Mouse (Mus musculus) frontal cortex, adult 2 months (tissue): ENCODE results near the gene Adprm. TPM values are rescaled to one million over a fixed set of nuclear protein-coding genes. Genes with fewer than 3 reads are reported as not detected.
"Not testable (repeated sequence)": the region's sequence is repeated elsewhere in the genome, so short reads cannot be mapped to it uniquely, and the experiment has no call there.

Source experiments
- DNase-seq, 2 experiments: peaks; one replicate each; pipeline ENCODE4 v3.0.0; 2022; ENCODE audit warnings: low spot score in 1 of 2; ENCODE audit errors: extremely low spot score in 1 of 2
- polyA plus RNA-seq: library from polyadenylated mRNA; depleted of rRNA; stranded (reverse); fragments of >200 nt; gene quantifications from 2 replicates; pipeline ENCODE4 v1.2.3, GENCODE M21; 2012

Adprm gene
- polyA plus RNA-seq, 1 experiment: 24.9 TPM

DNA sequence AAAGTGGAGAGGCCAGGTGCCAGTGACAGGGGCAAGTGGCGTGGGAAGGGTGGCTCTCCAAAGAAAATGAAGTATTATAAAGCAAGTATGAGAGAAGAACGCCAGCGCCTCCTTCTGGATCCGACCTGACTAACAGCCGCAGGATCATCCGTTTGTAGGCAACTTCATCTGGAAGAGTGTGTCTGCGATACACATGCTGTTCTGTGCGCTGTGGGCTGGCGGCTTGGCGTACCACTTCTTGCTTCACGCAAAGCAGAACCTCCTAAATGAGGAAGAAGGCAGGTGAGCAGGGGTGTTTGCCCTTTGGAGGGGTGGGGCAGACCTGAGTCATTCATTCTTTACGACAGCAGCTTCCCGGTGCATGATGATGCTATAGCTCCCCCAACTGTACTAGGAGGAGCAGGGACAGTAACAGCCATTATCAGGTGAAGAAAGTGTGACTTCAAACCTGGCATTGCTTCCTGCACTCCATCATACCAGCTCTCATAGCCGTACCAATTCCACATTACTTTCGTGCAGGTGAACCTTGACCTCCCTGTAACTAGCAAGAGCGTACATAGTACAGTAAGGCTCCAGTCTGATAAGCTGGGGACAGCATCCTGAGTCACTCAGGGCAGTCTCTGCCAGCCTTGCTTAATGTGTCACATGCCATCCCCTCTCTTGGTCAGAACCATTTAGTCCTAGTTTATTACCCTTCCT, 21.3 kb downstream of the Adprm start:
- no peak for DNase-seq

DNA sequence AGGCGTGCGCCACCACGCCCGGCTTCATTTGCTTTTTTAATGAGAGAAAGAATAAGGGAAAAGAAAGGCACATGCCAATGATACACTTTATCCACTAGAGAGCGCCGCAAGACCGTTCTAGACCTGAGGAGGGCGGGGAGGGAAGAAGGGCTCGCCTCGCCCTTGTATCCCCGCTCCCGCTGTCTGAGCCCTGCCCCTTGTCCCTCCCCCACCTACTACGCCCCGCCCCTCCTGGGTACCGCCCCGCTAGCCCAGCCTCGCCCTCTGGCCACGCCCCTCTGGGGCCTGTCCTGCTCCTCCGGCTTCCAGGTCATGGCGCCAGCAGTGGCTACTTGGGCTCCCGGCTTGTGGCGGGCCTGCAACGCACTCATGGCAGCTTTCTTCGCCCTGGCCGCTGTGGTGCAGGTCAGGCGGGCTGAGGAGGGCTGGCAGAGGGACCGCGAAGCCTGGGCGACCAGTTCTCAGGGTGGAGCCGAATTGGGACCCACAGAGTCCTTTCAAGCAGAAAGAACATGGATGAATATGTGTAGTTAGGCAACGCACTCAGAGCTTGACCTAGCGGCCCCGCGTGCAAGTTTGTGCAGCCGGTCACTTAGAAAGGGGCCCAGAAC, 27.4 kb downstream of the Adprm start, which contains the start of gene Tmem220:
Gene Tmem220 (plus strand): TSS at position 288 of the 611 bp plus-strand sequence.
- DNase-seq: peak; percentile 74 to 89

DNA sequence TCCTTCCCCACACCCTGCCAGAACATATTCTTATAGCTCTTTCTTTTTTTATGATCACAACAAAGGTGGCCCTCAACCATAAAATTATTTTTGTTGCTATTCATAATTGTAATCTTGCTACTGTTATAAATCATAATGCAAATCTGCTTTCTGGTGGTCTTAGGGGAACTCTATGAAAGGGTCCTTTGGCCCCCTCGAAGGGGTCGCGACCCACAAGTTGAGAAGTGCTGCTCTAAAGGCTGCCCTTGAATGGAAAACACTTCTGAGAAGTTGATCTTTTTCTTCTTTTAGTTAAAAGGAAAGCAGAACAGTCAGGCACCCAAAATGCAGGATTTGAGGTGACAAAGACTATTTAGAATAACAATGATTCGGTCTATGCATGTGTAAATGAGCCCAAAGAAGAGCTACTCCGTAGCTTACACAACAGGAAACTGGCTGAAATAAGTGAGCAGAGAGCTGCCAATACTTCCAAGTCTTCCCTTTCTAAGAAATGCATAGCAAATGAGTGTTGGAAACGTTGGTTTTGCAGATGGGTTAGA, 28.5 kb downstream of the Adprm start:
- DNase-seq: no peak

DNA sequence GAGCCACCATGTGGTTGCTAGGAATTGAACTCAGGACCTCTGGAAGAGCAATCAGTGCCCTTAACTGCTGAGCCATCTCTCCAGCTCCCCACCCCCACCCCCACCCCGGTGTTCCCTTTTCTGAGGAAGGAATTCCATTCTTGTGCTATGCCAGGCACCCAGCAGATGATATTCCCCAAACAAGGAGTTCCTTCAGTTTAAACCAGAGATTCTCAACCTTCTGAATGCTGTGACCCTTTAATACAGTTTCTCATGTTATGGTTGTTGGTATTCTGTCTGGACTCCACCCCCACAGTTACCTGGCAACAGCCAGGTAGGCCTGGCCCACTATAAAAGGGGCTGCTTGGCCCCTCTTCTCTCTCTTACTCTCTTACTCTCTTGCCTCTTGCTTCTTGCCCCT, 29.2 kb downstream of the Adprm start:
- not testable (repeated sequence) for DNase-seq

DNA sequence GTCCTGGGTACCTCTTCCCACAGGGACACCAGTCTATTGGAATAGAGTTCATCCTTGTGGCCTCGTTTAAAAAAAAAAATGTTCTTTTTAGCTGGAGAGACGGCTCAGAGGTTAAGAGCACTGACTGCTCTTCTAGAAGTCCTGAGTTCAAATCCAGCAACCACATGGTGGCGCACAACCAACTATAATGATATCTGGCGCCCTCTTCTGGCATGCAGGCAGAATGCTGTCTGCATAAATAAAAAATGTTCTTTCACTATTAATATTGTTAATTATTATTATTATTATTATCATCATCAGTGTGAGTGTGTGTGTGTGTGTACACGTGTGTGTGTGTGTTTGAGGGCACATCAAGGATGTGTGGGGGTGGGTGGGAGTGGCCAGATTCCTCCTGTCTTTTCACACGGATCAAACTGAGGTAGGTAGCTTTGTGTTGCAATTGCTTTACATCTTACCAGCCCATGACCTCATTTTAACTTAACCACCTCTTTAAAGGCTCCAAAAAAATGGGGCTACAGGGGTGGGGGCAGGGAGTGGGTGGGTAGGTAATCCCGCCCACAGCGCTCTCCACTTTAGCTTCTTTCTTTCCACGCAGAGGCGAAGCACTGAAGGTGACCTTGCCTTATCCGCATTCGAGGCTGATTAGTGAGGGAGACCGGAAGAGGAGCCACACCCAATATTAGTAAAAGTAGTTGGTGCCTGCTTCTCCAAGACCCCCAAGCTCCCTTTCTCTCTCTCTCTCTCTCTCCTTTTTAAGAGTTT, 29.9 kb downstream of the Adprm start:
- no peak for DNase-seq

DNA sequence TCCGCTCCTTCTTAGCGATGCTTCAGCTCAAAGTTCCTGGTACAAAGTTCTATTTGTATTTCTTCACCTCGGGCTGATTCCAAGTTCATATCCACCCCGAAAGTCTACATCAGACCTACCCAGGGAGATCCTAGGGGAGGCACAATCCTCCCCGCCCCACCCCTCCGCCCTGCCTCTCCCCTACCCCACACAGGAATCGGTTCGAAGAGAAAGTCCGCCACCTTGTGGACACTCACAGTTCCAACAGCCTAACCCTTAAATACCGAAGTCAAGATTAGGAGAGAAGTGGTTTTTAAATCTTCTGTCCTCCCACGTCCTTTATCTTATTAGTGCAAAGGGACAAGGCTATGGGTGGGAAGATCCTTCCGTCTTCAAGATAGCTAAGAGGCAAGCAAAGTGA, 31.4 kb downstream of the Adprm start:
- peak; percentile 26 to 80 for DNase-seq

DNA sequence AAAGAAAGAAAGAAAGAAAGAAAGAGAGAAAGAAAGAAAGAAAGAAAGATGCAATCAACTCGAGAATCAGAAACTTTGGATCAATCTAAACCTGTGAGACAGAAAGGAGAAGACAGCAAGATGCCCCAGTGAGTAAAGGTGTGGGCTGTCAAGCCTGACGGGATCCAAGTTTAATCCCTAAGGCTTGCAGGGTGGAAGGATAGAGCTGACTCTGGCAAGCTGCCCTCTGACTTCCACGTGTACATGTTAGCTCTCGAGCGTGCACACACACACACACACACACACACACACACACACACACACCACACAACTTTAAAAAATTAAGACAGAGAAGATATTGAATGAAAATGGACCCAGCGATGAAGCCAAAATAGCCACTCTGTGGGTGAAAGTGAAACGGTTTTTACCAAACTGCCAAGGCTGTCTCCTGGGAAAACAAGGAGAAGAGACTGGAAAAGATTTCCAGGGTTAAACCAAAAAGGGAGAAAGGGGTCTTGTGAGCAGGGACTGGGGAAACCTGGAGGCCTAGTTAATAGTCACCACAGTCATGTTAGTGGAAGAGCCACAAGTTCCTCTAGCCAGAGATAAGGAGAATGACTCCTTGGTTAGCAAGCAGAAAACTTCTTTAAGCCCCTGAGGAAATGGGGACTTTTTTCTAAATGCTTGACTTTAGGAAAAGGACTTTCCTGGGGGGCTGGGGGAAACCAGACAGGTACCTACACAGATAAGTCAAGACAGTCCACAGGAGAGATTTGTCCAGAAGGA, 32.5 kb downstream of the Adprm start:
- no peak for DNase-seq

DNA sequence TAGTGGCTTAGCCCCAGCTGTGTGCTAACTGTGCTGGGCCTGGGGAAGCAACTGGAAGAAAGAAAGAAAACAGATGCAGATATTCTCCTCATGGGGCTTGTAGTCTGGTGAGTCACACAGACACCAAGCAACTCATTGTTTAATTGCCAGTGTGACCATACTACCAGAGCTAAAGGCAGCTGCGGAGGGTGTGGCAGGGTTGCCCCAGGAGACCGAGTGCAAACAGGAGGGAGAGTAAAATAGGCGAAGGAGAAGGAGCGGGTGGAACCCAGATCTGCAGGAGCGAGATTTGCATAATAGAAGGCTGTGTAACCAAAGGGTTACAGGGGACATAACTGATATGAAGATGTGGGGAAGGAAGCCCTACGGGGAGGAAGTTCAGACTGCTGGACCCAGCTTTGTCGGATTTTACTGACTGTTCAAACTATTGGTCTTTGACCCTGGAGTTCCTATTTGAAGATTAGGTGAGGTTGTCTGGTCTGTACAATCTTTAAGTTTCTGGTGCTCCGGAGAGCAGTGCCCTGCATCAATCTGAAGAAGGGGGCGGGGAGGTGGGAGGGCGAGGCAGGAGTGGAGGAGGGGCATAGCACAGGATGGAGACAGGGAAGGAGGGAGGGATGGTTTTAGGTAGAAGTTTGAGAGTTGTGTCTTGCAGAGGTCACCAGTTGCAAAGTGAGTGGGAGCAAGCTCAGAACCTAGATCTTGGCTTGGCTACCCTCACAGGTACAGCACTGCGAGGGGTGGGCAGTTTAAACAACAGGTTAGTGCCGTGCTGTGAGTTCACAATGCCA, 34.4 kb downstream of the Adprm start:
- no peak for DNase-seq

DNA sequence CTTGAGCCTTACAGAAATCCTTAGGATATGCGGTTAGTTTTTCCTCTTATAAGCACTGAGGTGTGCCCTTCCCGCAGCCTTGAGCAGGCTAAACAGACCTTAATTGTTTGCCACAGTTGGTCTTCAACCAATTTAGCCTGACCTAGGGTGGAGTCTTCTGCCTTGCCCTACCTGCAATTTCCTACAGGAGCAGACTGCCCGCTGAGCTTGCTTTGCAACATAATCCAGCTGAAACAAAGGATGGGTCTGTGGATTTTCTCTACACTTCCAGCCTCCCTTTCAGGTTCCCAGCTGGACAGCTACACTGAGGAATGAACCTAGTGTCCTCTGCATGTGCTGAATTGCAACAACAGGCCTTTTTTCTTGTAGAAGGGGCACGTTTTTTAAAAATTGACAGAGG, 40.8 kb downstream of the Adprm start:
- no peak for DNase-seq

DNA sequence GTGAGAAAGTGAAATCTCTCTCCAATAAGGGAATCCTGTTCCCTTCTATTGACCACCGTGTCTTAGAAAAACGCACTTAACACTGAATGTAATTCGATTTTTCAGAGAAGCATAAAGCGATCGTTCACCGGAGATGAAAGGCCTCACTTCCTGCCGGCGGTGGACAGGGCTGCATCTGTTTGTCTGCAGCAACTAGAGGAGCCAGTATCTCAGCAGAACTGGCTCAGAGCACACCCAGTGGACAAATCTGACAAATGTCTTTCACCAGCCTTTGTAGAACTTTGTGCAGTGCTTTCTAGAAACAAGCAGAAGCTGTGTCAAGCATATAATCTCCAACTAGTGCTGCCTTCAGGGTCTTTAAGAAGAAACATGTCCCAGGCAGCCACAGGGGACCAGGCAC, 42.0 kb downstream of the Adprm start:
- DNase-seq: peak in 1 of 2 experiments; percentile 35

DNA sequence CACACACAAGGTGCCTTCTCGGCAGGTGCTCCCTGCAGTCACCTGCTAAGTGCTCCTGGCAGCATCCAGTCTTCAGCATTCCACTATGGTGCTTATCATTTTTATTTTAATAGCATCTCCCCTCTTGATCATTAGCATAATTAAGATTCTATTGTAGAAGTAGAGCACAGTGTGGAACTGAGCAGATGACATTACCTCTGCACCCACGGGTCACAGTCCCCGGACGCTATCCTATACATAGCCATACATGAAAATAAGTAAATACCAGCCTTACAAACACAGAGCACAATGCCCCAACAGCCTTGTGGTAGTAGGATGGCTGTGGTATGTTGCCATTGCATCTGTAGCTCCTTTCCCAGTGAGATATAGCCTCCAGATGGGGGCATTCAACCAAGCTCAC, 43.9 kb downstream of the Adprm start:
- no peak for DNase-seq

DNA sequence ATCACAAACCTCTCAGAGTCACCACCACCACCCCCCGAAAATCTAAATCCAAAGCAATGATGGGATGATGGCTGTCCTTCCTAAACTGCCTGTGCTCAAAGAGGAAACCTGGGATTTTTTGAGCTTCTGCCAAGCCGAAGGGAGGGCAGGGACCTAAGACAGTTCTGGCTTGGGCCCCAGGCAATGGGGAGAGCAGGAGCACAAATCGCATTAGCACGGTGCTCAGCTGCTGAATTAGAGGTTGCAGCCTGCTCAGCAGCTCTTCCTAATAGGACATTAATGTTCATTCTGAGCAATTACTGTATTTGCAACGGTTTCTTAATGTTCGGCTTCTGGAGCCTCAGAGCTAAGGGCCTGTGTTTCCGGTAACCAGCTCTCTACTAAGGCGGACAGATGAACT, 44.4 kb downstream of the Adprm start:
- DNase-seq: no peak

DNA sequence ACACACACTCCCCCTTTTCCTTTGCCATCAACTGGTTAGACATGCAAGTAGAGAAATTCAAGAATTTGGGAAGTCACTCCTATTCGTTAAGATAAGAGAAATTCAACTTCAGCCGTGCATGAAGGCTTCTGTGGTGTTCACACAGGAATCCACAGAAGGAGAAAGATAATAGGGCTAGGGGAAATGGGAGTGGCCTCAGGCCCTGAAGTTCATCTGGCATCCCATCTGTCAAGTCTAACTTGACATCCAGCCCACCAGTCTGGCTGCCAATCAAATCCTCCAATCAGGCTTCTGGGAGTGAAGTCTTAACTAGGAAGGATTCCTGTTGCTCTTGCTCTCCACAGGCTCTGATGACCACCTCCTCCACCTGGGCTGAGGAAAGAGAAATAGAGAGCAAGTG, 49.5 kb downstream of the Adprm start:
- no peak for DNase-seq

DNA sequence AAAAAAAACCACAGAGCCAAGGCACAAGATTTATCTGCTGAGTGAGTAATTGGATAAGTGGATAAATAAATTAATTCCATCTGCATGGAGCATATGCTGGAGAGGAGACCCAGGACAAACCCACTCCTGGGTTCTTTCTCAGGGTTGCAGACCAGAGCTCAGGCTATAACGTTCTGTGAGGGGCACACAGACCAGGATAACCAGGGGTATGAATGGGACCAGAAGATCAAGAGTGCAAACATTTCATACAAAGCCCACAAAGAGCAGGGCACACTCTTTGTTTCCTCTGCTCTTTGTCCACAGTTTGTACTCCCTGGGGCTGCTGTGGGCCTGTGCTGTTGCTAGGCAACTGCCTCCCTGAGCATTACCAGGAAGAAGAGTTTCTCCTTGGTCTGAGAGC, 50.7 kb downstream of the Adprm start:
- DNase-seq: no peak

DNA sequence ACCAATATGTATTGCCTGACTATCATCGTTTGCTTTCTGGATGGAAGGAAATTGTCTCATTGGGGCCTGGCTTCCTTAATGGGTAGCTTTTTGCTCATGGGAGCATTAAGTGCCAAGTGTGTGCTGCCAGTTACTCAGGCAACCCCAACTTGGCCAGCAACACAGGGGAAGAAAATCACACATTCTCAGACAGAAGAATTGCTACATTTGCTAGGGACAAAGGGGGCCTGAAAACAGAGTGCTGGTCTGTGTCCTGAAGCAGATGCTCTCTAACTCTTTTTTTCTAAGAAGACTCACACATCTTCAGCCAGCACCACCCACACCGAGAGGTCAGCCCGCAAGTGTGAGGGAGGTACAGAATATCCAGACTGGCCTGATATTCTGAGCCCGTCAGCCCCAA, 51.7 kb downstream of the Adprm start:
- no peak for DNase-seq

DNA sequence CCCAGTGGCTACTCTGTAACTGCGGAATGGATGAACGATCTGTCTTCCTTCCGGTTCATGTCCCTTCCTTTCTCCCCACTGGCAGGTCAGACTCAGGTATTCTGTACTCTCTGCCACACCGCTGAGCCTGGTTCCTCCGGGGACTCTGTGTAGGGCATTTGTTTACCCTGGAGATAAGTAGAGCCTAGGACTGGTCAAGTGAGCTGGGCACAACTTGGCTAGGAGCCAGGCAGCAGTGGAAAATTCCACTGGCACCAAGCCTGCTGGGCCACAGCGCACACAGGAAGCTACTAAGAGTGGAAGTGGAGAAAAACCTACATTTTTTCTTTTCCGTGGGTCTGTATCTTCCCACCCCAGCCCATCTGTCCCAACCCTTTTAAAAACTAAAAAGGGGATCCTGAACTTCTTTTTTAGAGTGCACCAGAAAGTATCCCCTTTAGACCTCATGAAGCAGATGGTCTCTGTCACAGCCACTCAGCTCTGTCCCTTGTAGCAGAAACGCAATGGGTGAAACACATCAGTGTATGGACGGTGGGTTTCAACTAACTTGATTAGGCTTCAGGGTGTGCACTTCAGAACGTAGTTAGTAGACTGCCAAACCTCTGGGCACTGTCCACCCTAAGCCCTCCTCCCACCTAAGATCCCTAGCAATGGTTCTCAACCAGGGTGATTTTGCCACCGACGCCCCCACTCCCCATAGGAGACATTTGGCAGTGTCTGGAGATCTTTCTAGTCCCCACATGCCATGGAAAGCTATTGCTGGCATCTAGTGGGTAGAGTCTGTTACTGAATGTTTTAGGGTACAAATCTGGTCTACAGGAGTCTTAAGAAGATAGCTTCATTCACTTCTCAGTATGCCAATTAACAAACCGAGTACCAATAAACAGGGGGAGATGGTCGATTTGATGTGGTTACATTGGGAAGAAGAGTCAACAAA, 53.7 kb downstream of the Adprm start:
- peak in 1 of 2 experiments; percentile 53 for DNase-seq

DNA sequence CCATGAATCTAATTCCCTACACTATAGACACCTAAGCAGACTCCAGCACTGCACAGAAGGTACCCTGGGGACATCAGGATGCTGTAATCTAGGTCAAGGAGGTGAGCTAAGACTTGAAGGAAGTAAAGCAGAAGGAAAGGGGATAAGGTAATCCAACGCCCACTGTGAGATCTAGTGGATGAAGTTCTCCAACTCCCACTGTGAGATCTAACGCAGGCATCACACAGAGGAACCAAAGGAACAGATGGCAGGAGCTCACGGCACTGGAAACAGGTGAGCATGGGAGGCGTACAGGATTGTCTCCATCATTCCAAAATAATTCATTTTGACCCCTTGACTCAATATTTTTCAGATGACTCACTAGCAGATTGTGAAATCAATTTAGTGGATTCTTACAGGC, 55.9 kb downstream of the Adprm start:
- no peak for DNase-seq

DNA sequence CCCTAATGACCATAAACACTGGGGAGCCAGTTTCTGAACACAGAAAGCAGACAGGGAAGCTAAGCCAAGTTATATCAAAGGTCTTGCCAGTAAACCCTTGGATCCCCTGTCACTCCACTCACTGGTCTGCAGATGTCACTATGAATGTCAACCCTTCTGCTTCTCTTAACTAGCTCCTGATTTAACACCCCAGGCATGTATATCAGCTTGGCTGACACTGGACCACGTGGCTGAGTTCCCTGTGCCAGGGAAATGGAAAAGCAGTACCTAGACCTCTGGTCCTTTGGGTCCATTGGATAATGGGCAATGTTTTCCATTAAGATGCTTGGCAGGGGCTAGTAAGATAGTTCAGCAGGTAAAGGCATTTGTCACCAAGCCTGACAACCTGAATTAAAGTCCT, 58.7 kb downstream of the Adprm start:
- no peak for DNase-seq

DNA sequence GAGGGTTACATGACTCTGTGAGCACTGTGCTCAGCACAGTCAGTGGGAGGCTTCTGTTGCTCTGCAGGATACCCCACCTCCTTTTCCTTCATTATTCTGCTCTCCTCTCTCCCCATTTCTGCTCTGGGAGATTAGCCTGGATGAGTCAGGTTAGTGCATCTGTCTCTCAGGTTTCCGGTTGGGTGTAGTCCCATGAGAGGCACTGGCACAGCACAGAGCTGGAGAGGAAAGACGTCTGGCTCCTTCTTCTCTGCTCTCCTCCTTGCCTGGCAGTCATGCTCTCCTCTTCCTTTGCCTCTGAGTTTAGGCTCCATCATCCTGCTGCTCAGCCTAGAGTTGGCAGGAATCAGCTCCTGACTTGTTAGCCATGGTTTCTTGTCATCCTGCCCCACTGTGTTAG, 60.2 kb downstream of the Adprm start:
- DNase-seq: peak in 1 of 2 experiments; percentile 19
